Mouse (Mus musculus) testis, adult 2 months (tissue): ENCODE measurements at regions not wholly inside any gene's neighbourhood (a gene's known extent, or its start where the extent isn't known, plus 50 kb on each side); places are given as distances from the start of the nearest gene placed in this dataset.

Source experiments
- H3K27ac ChIP-seq: fragments of 200-500 bp; 2 replicates; pipeline ENCODE4 v1.5.1; 2012; ENCODE audit warnings: low read depth, low read length; ENCODE audit not compliant: control insufficient read depth, insufficient read depth
- H3K27me3 ChIP-seq: fragments of 200-500 bp; 2 replicates; pipeline ENCODE4 v1.6.1; 2012; ENCODE audit warnings: mild to moderate bottlenecking, low read length, moderate library complexity; ENCODE audit not compliant: control insufficient read depth, insufficient read depth
- H3K36me3 ChIP-seq: fragments of 200-500 bp; 2 replicates; pipeline ENCODE4 v1.6.1; 2012; ENCODE audit warnings: mild to moderate bottlenecking, low read length; ENCODE audit not compliant: control insufficient read depth, insufficient read depth
- H3K4me1 ChIP-seq: fragments of 200-500 bp; 2 replicates; pipeline ENCODE4 v1.6.1; 2012; ENCODE audit warnings: low read length; ENCODE audit not compliant: control insufficient read depth, insufficient read depth
- H3K4me3 ChIP-seq: fragments of 200-500 bp; 2 replicates; pipeline ENCODE4 v1.5.1; 2012; ENCODE audit warnings: low read depth, mild to moderate bottlenecking, low read length, moderate library complexity, mixed read lengths; ENCODE audit not compliant: control insufficient read depth
- CTCF ChIP-seq: fragments of 200-500 bp; IDR thresholded peaks from 2 replicates; pipeline ENCODE4 v1.5.1; 2012; ENCODE audit warnings: low read depth, mild to moderate bottlenecking, inconsistent platforms, low read length, moderate library complexity; ENCODE audit not compliant: control insufficient read depth, insufficient read depth, insufficient replicate concordance
- POLR2A ChIP-seq: fragments of 200-500 bp; IDR thresholded peaks from 2 replicates; pipeline ENCODE4 v1.6.1; 2012; ENCODE audit warnings: low read depth, mild to moderate bottlenecking, inconsistent platforms, low read length, moderate library complexity; ENCODE audit not compliant: control insufficient read depth

DNA sequence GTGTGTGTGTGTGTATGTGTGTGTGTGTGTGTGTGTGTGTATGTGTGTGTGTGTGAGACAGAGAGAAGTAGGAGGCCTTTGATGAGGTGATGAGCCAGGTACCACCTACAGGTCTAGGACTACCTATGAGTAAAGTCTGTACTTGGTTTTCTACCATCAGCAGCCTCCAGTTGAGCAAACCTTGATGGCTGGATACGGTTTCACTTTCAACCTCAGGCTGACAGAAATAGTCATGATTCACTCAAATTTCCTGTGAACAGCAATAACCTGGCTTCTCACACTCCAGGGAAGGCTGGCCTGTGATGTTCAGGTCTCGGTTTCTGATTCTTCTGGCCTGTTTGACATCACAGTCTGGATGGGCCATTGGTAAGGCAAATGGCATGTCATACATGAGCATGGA is 226.1 kb downstream of the Cog6 start:
- H3K4me3 ChIP-seq, result no peak overlapping the region
- no peak overlapping the region for H3K27ac ChIP-seq
- no peak for TF ChIP-seq POLR2A
- TF ChIP-seq CTCF, result no peak
- H3K27me3 ChIP-seq, result no peaks in the 10 kb centered on the region
- H3K4me1 ChIP-seq, result no peaks in the 10 kb centered on the region
- no peaks in the 10 kb centered on the region for H3K36me3 ChIP-seq

DNA sequence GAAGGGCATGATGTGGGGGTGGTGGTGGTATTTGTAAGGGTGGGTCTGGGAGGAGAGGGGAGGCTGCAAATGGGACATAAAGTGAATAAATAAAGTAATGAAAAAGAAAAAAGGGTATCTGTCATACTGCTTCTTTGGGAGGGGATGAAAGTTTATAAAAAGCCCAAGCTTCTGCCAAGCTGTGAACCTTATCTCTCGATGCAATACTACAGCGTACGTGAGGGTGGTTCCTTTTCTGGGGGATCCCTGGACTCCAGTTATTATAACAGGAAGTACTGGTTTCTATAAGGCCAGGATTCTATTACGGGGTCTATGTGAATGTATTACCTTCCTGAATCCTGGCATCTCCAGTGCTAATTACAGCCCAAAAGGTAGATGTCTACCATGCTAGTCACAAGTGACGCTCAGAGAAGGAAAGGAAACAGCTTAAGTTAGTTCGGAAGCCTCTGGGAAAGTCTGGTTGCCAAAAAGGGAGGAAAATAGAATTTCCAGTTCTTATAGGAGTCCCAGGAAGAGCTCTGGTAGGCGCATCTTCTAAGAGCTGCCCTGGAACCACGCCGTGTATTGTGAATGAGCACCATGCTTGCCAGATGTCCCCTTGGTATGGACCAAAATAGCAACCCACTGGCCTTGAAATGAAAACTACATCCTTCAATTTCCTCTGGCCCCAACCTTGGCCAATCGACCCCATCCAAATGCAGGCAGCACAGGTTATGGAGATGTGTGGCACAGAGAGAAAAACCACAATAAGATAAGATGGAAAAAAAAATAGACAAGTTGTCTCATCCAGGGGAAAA is 228.9 kb downstream of the Cog6 start:
- no peaks in the 10 kb centered on the region for H3K27me3 ChIP-seq
- TF ChIP-seq POLR2A, result no peak
- no peak overlapping the region for H3K4me3 ChIP-seq
- no peak overlapping the region for H3K27ac ChIP-seq
- H3K36me3 ChIP-seq, result no peaks in the 10 kb centered on the region
- no peaks in the 10 kb centered on the region for H3K4me1 ChIP-seq

DNA sequence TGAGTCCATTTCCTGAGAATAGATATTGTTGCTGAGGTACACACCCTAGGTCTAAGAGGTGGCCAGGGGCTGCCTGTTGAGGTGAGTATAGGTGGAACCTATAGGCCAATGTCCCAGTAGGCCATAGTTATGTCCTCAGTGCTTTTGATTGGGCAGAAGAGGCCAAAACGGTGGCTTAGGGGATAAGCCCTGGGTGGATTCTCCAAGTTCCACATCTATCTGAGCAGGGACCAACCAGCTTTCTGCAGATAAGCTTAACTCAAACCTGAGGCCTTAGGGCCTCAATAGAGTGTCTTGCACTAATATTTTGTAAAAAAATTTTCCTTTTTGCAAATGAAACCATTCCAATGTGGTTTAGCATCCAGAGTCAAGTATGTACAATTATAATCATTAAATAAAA is 231.4 kb downstream of the Cog6 start:
- no peak overlapping the region for H3K4me3 ChIP-seq
- TF ChIP-seq CTCF (no peak), POLR2A (no peak)
- H3K4me1 ChIP-seq, result no peaks in the 10 kb centered on the region
- no peaks in the 10 kb centered on the region for H3K27me3 ChIP-seq
- H3K36me3 ChIP-seq, result no peaks in the 10 kb centered on the region
- H3K27ac ChIP-seq, result no peak overlapping the region

DNA sequence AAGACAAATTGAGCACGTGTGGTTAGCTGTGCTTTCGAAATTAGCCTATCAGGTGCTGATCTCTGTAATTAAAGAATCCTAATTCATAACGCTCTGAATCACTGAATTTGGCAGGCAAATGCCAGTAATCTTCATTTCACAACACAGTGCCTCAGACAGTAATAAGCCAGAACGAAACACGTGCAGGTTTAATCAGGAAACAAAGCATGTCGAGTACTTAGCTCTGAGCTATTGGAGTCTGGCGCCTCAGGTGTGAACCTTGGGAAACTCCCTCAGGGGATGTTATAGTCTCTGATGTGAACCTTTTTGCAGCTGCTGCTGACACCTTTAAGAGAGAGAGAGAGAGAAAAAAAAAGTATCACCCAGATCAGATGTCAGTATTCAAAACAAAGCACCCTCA is 232.6 kb downstream of the Cog6 start:
- TF ChIP-seq POLR2A, result no peak
- TF ChIP-seq CTCF, result no peak
- Histone ChIP-seq H3K27ac (no peak overlapping the region), H3K36me3 (no peaks in the 10 kb centered on the region), H3K4me3 (no peak overlapping the region), H3K27me3 (no peaks in the 10 kb centered on the region), H3K4me1 (no peaks in the 10 kb centered on the region)

DNA sequence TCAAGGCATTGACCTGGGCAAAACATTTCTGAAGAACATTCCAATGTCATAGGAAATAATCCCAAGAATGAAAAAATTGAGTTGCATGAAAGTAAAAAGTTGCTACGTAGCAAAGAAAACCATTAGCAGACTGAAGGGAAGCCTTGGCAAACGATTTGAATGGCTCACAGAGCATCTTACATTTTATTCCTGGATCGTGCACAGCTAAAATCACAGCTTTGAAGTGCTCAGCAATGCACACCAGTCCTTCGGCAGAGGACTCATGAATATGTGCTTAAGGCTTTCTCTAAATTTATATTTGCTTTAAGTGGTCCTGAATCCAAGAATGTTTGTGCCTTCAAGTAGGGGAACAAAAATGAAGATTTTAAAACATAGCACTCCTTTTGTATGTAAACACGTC is 234.5 kb downstream of the Cog6 start:
- H3K4me1 ChIP-seq, result no peaks in the 10 kb centered on the region
- H3K27me3 ChIP-seq, result no peaks in the 10 kb centered on the region
- TF ChIP-seq CTCF (no peak), POLR2A (no peak)
- H3K27ac ChIP-seq, result no peak overlapping the region
- no peak overlapping the region for H3K4me3 ChIP-seq
- no peaks in the 10 kb centered on the region for H3K36me3 ChIP-seq

DNA sequence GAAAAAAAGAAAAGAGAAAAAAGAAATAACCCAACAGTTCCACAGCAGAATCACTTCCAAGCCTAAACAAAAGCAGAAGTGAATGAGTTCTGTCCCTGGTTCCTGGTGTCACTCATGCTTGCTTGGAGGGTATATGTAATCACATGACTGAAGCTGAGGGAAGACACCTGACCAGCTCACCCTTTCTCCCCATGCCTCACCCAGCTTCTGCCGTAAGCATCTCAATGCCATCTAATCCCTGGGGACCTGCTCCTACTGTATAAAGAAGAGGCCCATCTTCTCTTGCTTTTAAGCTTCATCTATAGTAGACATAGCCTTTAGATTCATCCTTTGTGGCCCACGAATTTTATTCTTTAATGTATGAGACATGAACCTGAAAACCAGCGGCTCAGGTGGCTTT is 235.5 kb downstream of the Cog6 start:
- no peak for TF ChIP-seq POLR2A
- TF ChIP-seq CTCF, result no peak
- no peak overlapping the region for H3K27ac ChIP-seq

DNA sequence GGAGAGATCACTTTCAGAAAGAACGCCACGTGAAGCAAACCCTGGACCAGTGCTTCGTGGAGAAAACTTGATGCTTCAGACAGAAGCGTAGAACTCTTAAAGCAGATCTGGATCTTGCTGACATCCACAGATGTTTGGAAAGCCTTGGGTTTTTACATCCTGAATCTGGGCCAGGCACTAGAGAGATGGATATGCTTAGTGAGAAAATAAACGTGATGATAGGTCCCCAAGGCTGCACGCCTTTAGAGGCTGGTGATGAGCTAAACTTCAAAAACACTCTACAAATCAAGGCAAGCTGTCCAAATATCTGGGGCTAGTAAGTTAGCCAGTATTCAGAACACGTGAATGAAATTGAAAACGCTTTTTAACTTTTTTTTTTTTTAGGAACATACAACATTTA is 236.7 kb downstream of the Cog6 start:
- Histone ChIP-seq H3K36me3 (no peaks in the 10 kb centered on the region), H3K4me1 (no peaks in the 10 kb centered on the region), H3K27me3 (no peaks in the 10 kb centered on the region), H3K4me3 (no peak overlapping the region), H3K27ac (no peak overlapping the region)
- TF ChIP-seq POLR2A (no peak), CTCF (no peak)

More for the DNA sequence above, 235.5 kb downstream of the Cog6 start:
- no peak overlapping the region for H3K4me3 ChIP-seq
- no peaks in the 10 kb centered on the region for H3K4me1 ChIP-seq
- no peaks in the 10 kb centered on the region for H3K27me3 ChIP-seq
- H3K36me3 ChIP-seq, result no peaks in the 10 kb centered on the region
